Comparison of ENCODE assay signal across 8 mouse cellular contexts in genomic region chr13:45571795-45572262, GRCm38 (mm10).
DNase-seq lines count a peak whose midpoint lies in the region; ATAC-seq lines count a peak whose summit lies in the region.

No protein-coding gene starts in this region.

- H3K4me1 ChIP-seq in intestine, embryonic 15.5 days (replicated peaks), result peaks cover 6% of the 10 kb centered on the region
- H3K4me1 ChIP-seq in midbrain, embryonic 10.5 days, result peaks cover 4% of the 10 kb centered on the region; the same call in 1 of the 2 replicates

- no peak overlapping the region for H3K27ac ChIP-seq in intestine, embryonic 15.5 days
- no peak overlapping the region for H3K27ac ChIP-seq in midbrain, embryonic 10.5 days (replicated peaks)

- 2% methylated on average over 6 of the region's 6 CpGs for WGBS in intestine, embryonic 15.5 days
- WGBS in midbrain, embryonic 10.5 days, result 5% methylated on average over 6 of the region's 6 CpGs

- DNase-seq in adrenal gland, adult (ENCODE audit: inconsistent age in 2 of 2, low spot score in 1 of 2), result peak; percentile 70 to 93
- peak; percentile 82 for DNase-seq in embryo, embryonic 10 days (ENCODE audit: low spot score)
- DNase-seq in gastrocnemius, postnatal 4 days (ENCODE audit: low spot score in 2 of 2), result peak; percentile 68 to 77
- DNase-seq in left cerebral cortex, postnatal 10 days (ENCODE audit: extremely low spot score in 1 of 2, low spot score in 2 of 2), result peak; percentile 79 to 84
- DNase-seq in midbrain, embryonic 10.5 days (ENCODE audit: low spot score), result peak; percentile 82
- peak; percentile 75 to 82 for DNase-seq in right cerebral cortex, postnatal 36 days (ENCODE audit: low spot score in 2 of 2)

- intact Hi-C loops in left cerebral cortex, postnatal 10 days (cut with DNase I), result no loop called here

- H3K4me3 ChIP-seq in intestine, embryonic 15.5 days (replicated peaks), result no peak overlapping the region
- H3K4me3 ChIP-seq in midbrain, embryonic 10.5 days, result no peak overlapping the region

- no peaks in the 10 kb centered on the region for H3K27me3 ChIP-seq in intestine, embryonic 15.5 days (replicated peaks)
- H3K27me3 ChIP-seq in midbrain, embryonic 10.5 days (ENCODE audit: low read depth, poor library complexity, severe bottlenecking), result no peaks in the 10 kb centered on the region

- peak; percentile 53; the same call in 1 of the 2 replicates for ATAC-seq in intestine, embryonic 15.5 days
- ATAC-seq in erythroid progenitor cell, adult 5-6 weeks (replicated peaks; ENCODE audit: low FRiP score, poor library complexity, severe bottlenecking), result no peak

- no peaks in the 10 kb centered on the region for H3K36me3 ChIP-seq in intestine, embryonic 15.5 days
- H3K36me3 ChIP-seq in midbrain, embryonic 10.5 days, result no peaks in the 10 kb centered on the region

- no peak overlapping the region for H3K9ac ChIP-seq in intestine, embryonic 15.5 days

- H3K4me2 ChIP-seq in intestine, embryonic 15.5 days (replicated peaks), result peak overlapping the region; percentile 26; the same call in 1 of the 2 replicates

- H3K9me3 ChIP-seq in intestine, embryonic 15.5 days, result no peaks in the 10 kb centered on the region
- H3K9me3 ChIP-seq in midbrain, embryonic 10.5 days (replicated peaks), result no peaks in the 10 kb centered on the region
